Comparison of ENCODE assay signal across 13 mouse cellular contexts in genomic region chr8:120124836-120125389, GRCm38 (mm10). TPM values are rescaled to one million over a fixed set of nuclear protein-coding genes. Genes with fewer than 3 reads are reported as not detected.
DNase-seq lines count a peak whose midpoint lies in the region; ATAC-seq and TF ChIP-seq lines count a peak whose summit lies in the region.
"Had no signal": no experiment of that assay in that cellular context is flagged by ENCODE, and none has a peak within 500 bp of the region (broad histone marks: within the 10 kb centered on the region; RNA-seq: fewer than 3 reads in every experiment).

No protein-coding gene starts in this region.

- intact Hi-C loops in heart, postnatal 14 days (cut with DNase I): no loop called here
- intact Hi-C loops in left cerebral cortex, postnatal 25 days (cut with DNase I): no loop called here

- no peak overlapping the region for H3K4me2 ChIP-seq in lung, embryonic 16.5 days (ENCODE audit: low read depth, low read length)
- H3K4me2 ChIP-seq in hindbrain, postnatal 0 days (ENCODE audit: low read depth, low read length): no peak overlapping the region
- H3K4me2 ChIP-seq in stomach, postnatal 0 days (replicated peaks; ENCODE audit: low read depth): no peak overlapping the region

- peak overlapping the region; percentile 77 for H3K27ac ChIP-seq in heart, embryonic 10.5 days
- peak overlapping the region; percentile 47 for H3K27ac ChIP-seq in lung, embryonic 16.5 days (ENCODE audit: low read length)
- peak overlapping the region; percentile 33; the same call in 1 of the 2 replicates for H3K27ac ChIP-seq in hindbrain, postnatal 0 days
- peak overlapping the region; percentile 30; the same call in 1 of the 2 replicates for H3K27ac ChIP-seq in stomach, postnatal 0 days (replicated peaks)

- ATAC-seq in lung, embryonic 16.5 days (ENCODE audit: low read depth): no peak
- peak; percentile 89 for ATAC-seq in hindbrain, postnatal 0 days
- ATAC-seq in stomach, postnatal 0 days (ENCODE audit: low FRiP score, low TSS enrichment): no peak
- no peak for ATAC-seq in granulocyte monocyte progenitor cell, adult 5-6 weeks (replicated peaks; ENCODE audit: poor library complexity, severe bottlenecking)

- H3K9ac ChIP-seq in lung, embryonic 16.5 days (ENCODE audit: low read length): no peak overlapping the region
- H3K9ac ChIP-seq in hindbrain, postnatal 0 days (replicated peaks; ENCODE audit: low read length): no peak overlapping the region
- H3K9ac ChIP-seq in stomach, postnatal 0 days (ENCODE audit: low read length): no peak overlapping the region

- H3K4me3 ChIP-seq in heart, embryonic 10.5 days: no peak overlapping the region
- no peak overlapping the region for H3K4me3 ChIP-seq in lung, embryonic 16.5 days (ENCODE audit: low read length)
- no peak overlapping the region for H3K4me3 ChIP-seq in hindbrain, postnatal 0 days (ENCODE audit: low read length)
- no peak overlapping the region for H3K4me3 ChIP-seq in stomach, postnatal 0 days (ENCODE audit: low read depth, low read length)

- no peaks in the 10 kb centered on the region for H3K9me3 ChIP-seq in heart, embryonic 10.5 days
- no peaks in the 10 kb centered on the region for H3K9me3 ChIP-seq in lung, embryonic 16.5 days (ENCODE audit: control insufficient read depth, low read length)
- no peaks in the 10 kb centered on the region for H3K9me3 ChIP-seq in hindbrain, postnatal 0 days (ENCODE audit: low read length)
- no peaks in the 10 kb centered on the region for H3K9me3 ChIP-seq in stomach, postnatal 0 days (ENCODE audit: control insufficient read depth, low read length)

- peaks cover 5% of the 10 kb centered on the region; the same call in 1 of the 2 replicates for H3K36me3 ChIP-seq in heart, embryonic 10.5 days
- no peaks in the 10 kb centered on the region for H3K36me3 ChIP-seq in lung, embryonic 16.5 days (ENCODE audit: control insufficient read depth, insufficient read depth, low read length)
- H3K36me3 ChIP-seq in hindbrain, postnatal 0 days (ENCODE audit: insufficient read depth, low read length): no peaks in the 10 kb centered on the region
- no peaks in the 10 kb centered on the region for H3K36me3 ChIP-seq in stomach, postnatal 0 days (ENCODE audit: control insufficient read depth, insufficient read depth, low read length)

- no peaks in the 10 kb centered on the region for H3K27me3 ChIP-seq in heart, embryonic 10.5 days (ENCODE audit: insufficient read depth, poor library complexity, severe bottlenecking)
- H3K27me3 ChIP-seq in lung, embryonic 16.5 days (ENCODE audit: control insufficient read depth, insufficient read depth, low read depth, low read length): no peaks in the 10 kb centered on the region
- H3K27me3 ChIP-seq in hindbrain, postnatal 0 days (ENCODE audit: insufficient read depth, low read length): no peaks in the 10 kb centered on the region
- no peaks in the 10 kb centered on the region for H3K27me3 ChIP-seq in stomach, postnatal 0 days (ENCODE audit: control insufficient read depth, insufficient read depth, low read length)

- 75% methylated on average over 7 of the region's 7 CpGs for WGBS in heart, embryonic 10.5 days
- 52% methylated on average over 7 of the region's 7 CpGs for WGBS in lung, embryonic 16.5 days
- WGBS in hindbrain, postnatal 0 days: 34% methylated on average over 7 of the region's 7 CpGs
- WGBS in stomach, postnatal 0 days: 53% methylated on average over 7 of the region's 7 CpGs

- no peak for DNase-seq in heart, embryonic 10.5 days (ENCODE audit: low spot score)
- DNase-seq in heart, postnatal 14 days: no peak
- DNase-seq in lung, postnatal 10 days: no peak
- peak; percentile 72 for DNase-seq in hindbrain, postnatal 0 days (ENCODE audit: low spot score)
- DNase-seq in stomach, postnatal 0 days (ENCODE audit: low spot score): no peak
- DNase-seq in left cerebral cortex, postnatal 25 days (ENCODE audit: low spot score in 2 of 2): no peak
- DNase-seq: kidney, postnatal 10 days; right cerebral cortex, adult 18-20 months had no signal

- H3K4me1 ChIP-seq in heart, embryonic 10.5 days: peaks cover 85% of the 10 kb centered on the region
- H3K4me1 ChIP-seq in lung, embryonic 16.5 days (replicated peaks; ENCODE audit: control insufficient read depth, insufficient read depth, low read length): peaks cover 13% of the 10 kb centered on the region
- peaks cover 11% of the 10 kb centered on the region; the same call in 1 of the 2 replicates for H3K4me1 ChIP-seq in hindbrain, postnatal 0 days (ENCODE audit: insufficient read depth, low read length)
- H3K4me1 ChIP-seq in stomach, postnatal 0 days (replicated peaks; ENCODE audit: control insufficient read depth, insufficient read depth): peaks cover 4% of the 10 kb centered on the region

- no peak for TF ChIP-seq CTCF in hindbrain, postnatal 0 days (IDR thresholded peaks at IDR 0.05; ENCODE audit: low read depth)
- no peak for TF ChIP-seq CTCF in stomach, postnatal 0 days (IDR thresholded peaks at IDR 0.05; ENCODE audit: low read depth)

- no peak for TF ChIP-seq EP300 in stomach, postnatal 0 days (optimal IDR thresholded peaks at IDR 0.05)

RNA-seq across cellular contexts. Expression of gene 6430548M08Rik, which starts 11.0 kb away (rescaled TPM):
- 8.2 and 11.9 TPM in 2 replicates for polyA plus RNA-seq in heart, embryonic 10.5 days (2016; fragmentation: Nextera tagmentation; extraction: Ambion mirVana)
- total RNA-seq in heart, postnatal 14 days (2021): 10 to 100 TPM; 11.7 to 13.3 TPM
- 8.5 and 10.4 TPM in 2 replicates for polyA plus RNA-seq in lung, embryonic 16.5 days (2015; fragmentation: Nextera tagmentation; extraction: Ambion mirVana)
- 66.1 and 75.6 TPM in 2 replicates for total RNA-seq in hindbrain, postnatal 0 days (2014; rRNA removed)
- 33.9 and 35.6 TPM in 2 replicates for polyA plus RNA-seq in hindbrain, postnatal 0 days (2015; fragmentation: Nextera tagmentation; extraction: Ambion mirVana)
- polyA plus RNA-seq in stomach, postnatal 0 days (2015; fragmentation: Nextera tagmentation; extraction: Ambion mirVana): 13.2 and 13.8 TPM in 2 replicates
- total RNA-seq in left cerebral cortex, postnatal 25 days (2021): 100 to 1,000 TPM; 221 to 232 TPM
- 0.04 and 9.0 TPM in 2 replicates for total RNA-seq in granulocyte monocyte progenitor cell, adult 5-6 weeks (2014; fragmentation: Nextera tagmentation)
- 3.3 and 3.6 TPM in 2 replicates for total RNA-seq in granulocyte monocyte progenitor cell, adult 5-6 weeks (2017)

RNA-seq across cellular contexts. Expression of gene Zdhhc7, which starts 23.6 kb away (rescaled TPM):
- 35.5 and 37.3 TPM in 2 replicates for polyA plus RNA-seq in heart, embryonic 10.5 days (2016; fragmentation: Nextera tagmentation; extraction: Ambion mirVana)
- 10 to 100 TPM; 41.5 to 42.2 TPM for total RNA-seq in heart, postnatal 14 days (2021)
- polyA plus RNA-seq in lung, embryonic 16.5 days (2015; fragmentation: Nextera tagmentation; extraction: Ambion mirVana): 35.3 and 35.6 TPM in 2 replicates
- 37.7 and 46.2 TPM in 2 replicates for total RNA-seq in hindbrain, postnatal 0 days (2014; rRNA removed)
- 25.3 and 26.6 TPM in 2 replicates for polyA plus RNA-seq in hindbrain, postnatal 0 days (2015; fragmentation: Nextera tagmentation; extraction: Ambion mirVana)
- 24.3 and 24.4 TPM in 2 replicates for polyA plus RNA-seq in stomach, postnatal 0 days (2015; fragmentation: Nextera tagmentation; extraction: Ambion mirVana)
- total RNA-seq in left cerebral cortex, postnatal 25 days (2021): 10 to 100 TPM; 36.5 to 40.0 TPM
- total RNA-seq in granulocyte monocyte progenitor cell, adult 5-6 weeks (2014; fragmentation: Nextera tagmentation): 19.5 and 24.3 TPM in 2 replicates
- 14.5 and 21.1 TPM in 2 replicates for total RNA-seq in granulocyte monocyte progenitor cell, adult 5-6 weeks (2017)

RNA-seq across cellular contexts. Expression of gene Fam92b, which starts 52.4 kb away (rescaled TPM):
- polyA plus RNA-seq in heart, embryonic 10.5 days (2016; fragmentation: Nextera tagmentation; extraction: Ambion mirVana): 0.16 and 0.31 TPM in 2 replicates
- not detected for total RNA-seq in heart, postnatal 14 days (2021)
- polyA plus RNA-seq in lung, embryonic 16.5 days (2015; fragmentation: Nextera tagmentation; extraction: Ambion mirVana): 2.7 and 4.0 TPM in 2 replicates
- 1.2 and 3.3 TPM in 2 replicates for total RNA-seq in hindbrain, postnatal 0 days (2014; rRNA removed)
- 1.6 and 2.0 TPM in 2 replicates for polyA plus RNA-seq in hindbrain, postnatal 0 days (2015; fragmentation: Nextera tagmentation; extraction: Ambion mirVana)
- 0.18 and 0.33 TPM in 2 replicates for polyA plus RNA-seq in stomach, postnatal 0 days (2015; fragmentation: Nextera tagmentation; extraction: Ambion mirVana)
- total RNA-seq in left cerebral cortex, postnatal 25 days (2021): under 1 TPM; 0.50 to 0.55 TPM
- total RNA-seq in granulocyte monocyte progenitor cell, adult 5-6 weeks (2014; fragmentation: Nextera tagmentation): not detected in 2 replicates
- total RNA-seq in granulocyte monocyte progenitor cell, adult 5-6 weeks (2017): not detected in 2 replicates
- total RNA-seq: common myeloid progenitor, adult 5-6 weeks; gastrocnemius, adult 18-20 months; megakaryocyte progenitor cell, adult 5-6 weeks had no signal
